Mouse (Mus musculus): ENCODE data around the gene Anapc5. TPM values are rescaled to one million over a fixed set of nuclear protein-coding genes. Genes with fewer than 3 reads are reported as not detected.

Gene Anapc5
- total and polyA plus RNA-seq, 2 experiments from 2014 or later, result 426 to 449 TPM

DNA sequence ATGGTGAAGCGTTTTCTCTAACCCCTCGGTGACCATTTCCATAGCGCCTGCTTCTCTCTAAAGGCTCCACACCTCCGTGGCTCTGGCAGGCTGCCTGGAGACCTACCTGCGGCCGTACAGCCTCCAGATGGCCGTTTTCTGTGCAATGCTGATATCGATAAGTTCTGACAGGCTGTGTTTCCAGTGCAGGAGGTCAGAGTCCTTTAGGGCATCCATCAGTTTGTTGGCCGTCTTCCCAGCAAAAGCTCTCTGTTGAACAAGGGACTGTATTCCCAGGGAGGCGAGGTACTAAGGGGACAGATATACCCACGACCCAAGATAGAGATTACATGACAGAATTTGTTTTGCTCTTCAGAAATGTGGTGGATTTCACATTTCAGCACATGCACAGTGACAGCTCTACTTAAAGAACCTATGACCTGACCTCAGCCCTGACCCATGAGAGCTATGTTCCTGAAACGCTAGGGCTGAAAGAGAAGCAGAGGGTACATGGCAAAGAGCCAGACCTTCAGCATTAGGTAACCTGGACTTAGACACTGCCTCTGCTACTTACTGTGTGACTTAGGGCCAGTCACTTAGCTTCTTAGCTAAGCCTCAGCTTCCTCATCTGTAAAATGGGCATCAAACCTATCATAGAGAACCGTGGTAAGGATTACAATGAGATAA is 20.7 kb downstream of the Anapc5 start:
- no peak overlapping the region for H3K9ac ChIP-seq (replicated peaks; ENCODE audit: low read length)
- H3K27ac ChIP-seq, result peak overlapping the region; percentile 64
- no peaks in the 10 kb centered on the region for H3K9me3 ChIP-seq (ENCODE audit: low read length)
- no peak overlapping the region for H3K4me2 ChIP-seq (ENCODE audit: low read depth, low read length)
- no peaks in the 10 kb centered on the region; the same call in 1 of the 2 replicates for H3K4me1 ChIP-seq (ENCODE audit: insufficient read depth, low read length)
- WGBS, result 62% methylated on average over 13 of the region's 13 CpGs
- TF ChIP-seq CTCF (IDR thresholded peaks at IDR 0.05; ENCODE audit: low read depth), result no peak
- no peak for DNase-seq (ENCODE audit: low spot score)
- ATAC-seq, result no peak
- H3K27me3 ChIP-seq (ENCODE audit: insufficient read depth, low read length), result no peaks in the 10 kb centered on the region
- no peak overlapping the region for H3K4me3 ChIP-seq (ENCODE audit: low read length)
- H3K36me3 ChIP-seq (ENCODE audit: insufficient read depth, low read length), result peaks cover 49% of the 10 kb centered on the region

DNA sequence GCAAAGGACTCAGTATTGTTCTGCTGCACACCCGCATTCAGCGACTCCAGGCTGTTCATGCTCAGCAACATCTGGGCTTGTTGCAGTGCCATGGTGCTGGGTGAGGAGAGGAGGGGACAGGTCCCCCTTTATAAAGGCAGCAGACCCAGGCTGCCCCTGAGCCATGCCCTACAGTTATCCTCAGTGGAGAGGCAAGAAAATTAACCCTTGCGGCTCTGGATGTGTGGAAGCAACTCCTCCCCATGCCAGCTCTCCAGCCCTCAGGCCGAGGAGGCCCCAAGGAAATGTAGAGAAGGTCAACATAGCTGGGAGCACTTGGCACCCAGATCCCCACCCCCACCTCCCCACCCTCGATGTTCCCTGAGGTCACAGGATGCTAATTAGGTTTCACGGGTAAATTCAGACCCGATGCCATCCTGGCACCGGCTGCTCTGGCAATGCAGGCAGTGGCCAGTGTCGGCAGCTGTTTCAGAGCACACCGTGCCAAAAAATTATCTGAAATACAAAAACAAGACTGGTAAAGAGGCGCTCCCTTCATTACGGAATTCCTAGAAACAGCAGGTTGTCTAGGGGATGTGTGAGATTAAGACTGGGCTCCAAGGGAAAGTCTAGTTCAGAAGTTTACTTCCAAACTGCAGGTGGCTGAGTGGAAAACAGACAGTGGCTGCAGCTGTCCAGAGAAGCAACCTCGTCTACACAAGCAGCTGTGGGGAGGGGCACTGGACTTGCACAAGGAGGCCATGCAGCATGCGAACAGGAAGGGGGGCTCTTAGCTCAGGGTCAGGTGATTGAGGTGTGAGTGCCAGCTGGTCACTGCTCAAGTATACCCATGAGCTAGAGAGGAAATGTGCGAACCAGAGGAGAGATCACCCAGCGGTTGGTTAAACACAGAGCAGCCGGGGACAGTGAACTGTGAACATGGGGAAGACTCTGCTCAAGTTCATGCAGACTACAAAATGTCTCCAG is 21.5 kb downstream of the Anapc5 start:
- no peak overlapping the region for H3K4me2 ChIP-seq (ENCODE audit: low read depth, low read length)
- H3K27me3 ChIP-seq (ENCODE audit: insufficient read depth, low read length), result no peaks in the 10 kb centered on the region
- DNase-seq (ENCODE audit: low spot score) (peak; percentile 66), ATAC-seq (peak; percentile 72)
- no peak for TF ChIP-seq CTCF (IDR thresholded peaks at IDR 0.05; ENCODE audit: low read depth)
- H3K4me3 ChIP-seq (ENCODE audit: low read length), result no peak overlapping the region
- 46% methylated on average over 17 of the region's 17 CpGs for WGBS
- no peak overlapping the region for H3K9ac ChIP-seq (replicated peaks; ENCODE audit: low read length)
- H3K36me3 ChIP-seq (ENCODE audit: insufficient read depth, low read length), result peaks cover 48% of the 10 kb centered on the region
- H3K27ac ChIP-seq, result peak overlapping the region; percentile 64
- H3K4me1 ChIP-seq (ENCODE audit: insufficient read depth, low read length), result no peaks in the 10 kb centered on the region; the same call in 1 of the 2 replicates
- no peaks in the 10 kb centered on the region for H3K9me3 ChIP-seq (ENCODE audit: low read length)

DNA sequence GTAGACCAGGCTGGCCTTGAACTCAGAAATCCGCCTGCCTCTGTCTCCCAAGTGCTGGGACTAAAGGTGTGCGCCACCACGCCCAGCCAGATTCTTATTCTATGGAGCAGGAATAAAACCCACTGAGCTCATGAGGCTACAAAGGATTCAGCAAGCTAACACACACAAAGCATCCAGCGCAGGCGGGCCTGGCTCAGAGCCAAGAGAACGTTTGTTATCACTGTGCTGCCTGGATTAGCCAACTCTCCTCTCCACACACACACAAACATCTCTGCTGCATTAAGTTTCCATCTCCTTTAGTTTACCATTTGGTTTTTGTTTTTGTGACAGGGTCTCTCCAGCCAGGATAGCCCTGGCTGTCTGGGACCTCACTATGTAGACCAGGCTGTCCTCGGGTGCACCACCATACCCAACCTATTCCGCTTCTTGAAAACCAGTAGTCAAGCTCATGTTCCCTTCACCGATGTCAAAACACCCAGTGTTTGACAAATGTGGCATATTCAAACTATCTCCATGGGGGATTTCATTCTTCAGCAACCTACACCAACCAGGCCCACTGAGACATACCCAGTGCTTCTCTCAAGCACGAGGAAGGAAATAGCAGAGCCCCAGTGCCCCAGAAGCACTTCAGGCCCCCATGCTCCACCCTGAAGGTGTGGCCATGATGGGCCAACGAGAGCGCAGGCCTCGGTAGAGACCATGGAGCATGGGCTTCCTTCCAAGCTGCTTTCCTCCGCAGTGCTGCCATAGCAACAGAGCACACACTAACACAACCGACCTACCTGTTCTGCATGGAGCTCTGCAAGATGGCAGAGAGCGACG is 22.4 kb downstream of the Anapc5 start:
- H3K9me3 ChIP-seq (ENCODE audit: low read length), result no peaks in the 10 kb centered on the region
- no peak overlapping the region for H3K9ac ChIP-seq (replicated peaks; ENCODE audit: low read length)
- H3K4me1 ChIP-seq (ENCODE audit: insufficient read depth, low read length), result no peaks in the 10 kb centered on the region; the same call in 1 of the 2 replicates
- no peak overlapping the region for H3K4me3 ChIP-seq (ENCODE audit: low read length)
- ATAC-seq, result peak; percentile 81
- H3K27ac ChIP-seq, result peak overlapping the region; percentile 64
- H3K36me3 ChIP-seq (ENCODE audit: insufficient read depth, low read length), result peaks cover 46% of the 10 kb centered on the region
- H3K4me2 ChIP-seq (ENCODE audit: low read depth, low read length), result no peak overlapping the region
- TF ChIP-seq CTCF (IDR thresholded peaks at IDR 0.05; ENCODE audit: low read depth), result no peak
- WGBS, result 37% methylated on average over 17 of the region's 17 CpGs
- no peaks in the 10 kb centered on the region for H3K27me3 ChIP-seq (ENCODE audit: insufficient read depth, low read length)
- DNase-seq (ENCODE audit: low spot score), result peak; percentile 81

DNA sequence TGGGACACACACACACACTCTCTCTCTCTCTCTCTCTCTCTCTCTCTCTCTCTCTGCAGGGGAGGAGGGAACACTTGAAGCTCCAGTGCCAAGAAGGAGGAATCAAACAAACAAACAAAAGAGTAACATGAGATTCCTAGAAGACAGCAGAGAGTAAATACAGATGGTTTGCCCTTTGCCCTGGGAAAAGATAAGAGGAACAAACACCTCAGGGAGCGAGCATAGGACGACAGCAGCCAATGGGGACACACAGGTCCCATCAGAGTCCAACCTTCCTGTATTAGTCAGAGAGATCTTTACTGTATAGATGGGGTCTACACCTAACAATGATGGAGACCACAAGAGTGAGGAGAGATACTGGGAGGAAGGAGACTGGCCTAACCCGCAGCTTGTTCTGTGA is 23.3 kb downstream of the Anapc5 start:
- Histone ChIP-seq H3K9me3 (ENCODE audit: low read length) (no peaks in the 10 kb centered on the region), H3K36me3 (ENCODE audit: insufficient read depth, low read length) (peaks cover 48% of the 10 kb centered on the region), H3K4me3 (ENCODE audit: low read length) (no peak overlapping the region), H3K9ac (replicated peaks; ENCODE audit: low read length) (no peak overlapping the region), H3K4me2 (ENCODE audit: low read depth, low read length) (no peak overlapping the region), H3K27ac (no peak overlapping the region), H3K4me1 (ENCODE audit: insufficient read depth, low read length) (no peaks in the 10 kb centered on the region; the same call in 1 of the 2 replicates), H3K27me3 (ENCODE audit: insufficient read depth, low read length) (no peaks in the 10 kb centered on the region)
- no peak for TF ChIP-seq CTCF (IDR thresholded peaks at IDR 0.05; ENCODE audit: low read depth)
- 91% methylated on average over 3 of the region's 3 CpGs for WGBS
- ATAC-seq (no peak), DNase-seq (ENCODE audit: low spot score) (no peak)

DNA sequence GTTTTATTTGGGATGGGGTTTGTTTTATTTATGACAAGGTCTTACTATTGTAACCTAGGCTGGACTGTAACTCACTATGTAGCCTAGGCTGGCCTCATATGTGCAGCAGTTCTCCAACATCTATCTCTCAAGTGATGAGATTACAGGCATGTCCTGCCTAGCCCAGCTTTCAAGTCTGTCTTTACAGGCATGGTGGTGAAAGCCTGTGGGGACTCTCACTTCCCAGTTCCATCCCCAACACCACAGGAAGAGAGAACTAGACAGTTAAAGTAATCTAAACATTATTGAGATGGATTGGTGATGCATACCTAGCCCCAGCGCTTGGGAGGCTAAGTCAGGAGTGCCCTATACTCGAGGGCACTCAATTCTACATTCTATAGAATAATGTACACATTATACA is 32.4 kb downstream of the Anapc5 start:
- no peak for TF ChIP-seq CTCF (IDR thresholded peaks at IDR 0.05; ENCODE audit: low read depth)
- H3K27me3 ChIP-seq (ENCODE audit: insufficient read depth, low read length), result no peaks in the 10 kb centered on the region
- H3K36me3 ChIP-seq (ENCODE audit: insufficient read depth, low read length), result peaks cover 43% of the 10 kb centered on the region
- ATAC-seq (no peak), DNase-seq (ENCODE audit: low spot score) (no peak)
- H3K9me3 ChIP-seq (ENCODE audit: low read length), result no peaks in the 10 kb centered on the region
- no peak overlapping the region for H3K4me2 ChIP-seq (ENCODE audit: low read depth, low read length)
- H3K27ac ChIP-seq, result no peak overlapping the region
- WGBS, result 95% methylated on average over 2 of the region's 2 CpGs
- no peak overlapping the region for H3K4me3 ChIP-seq (ENCODE audit: low read length)
- no peaks in the 10 kb centered on the region for H3K4me1 ChIP-seq (ENCODE audit: insufficient read depth, low read length)
- no peak overlapping the region for H3K9ac ChIP-seq (replicated peaks; ENCODE audit: low read length)

Data from hindbrain, postnatal 0 days (tissue).